Mouse (Mus musculus): ENCODE measurements around the gene Zfp536. TPM values are rescaled to one million over a fixed set of nuclear protein-coding genes. Genes with fewer than 3 reads are reported as not detected.

Zfp536 gene
- total RNA-seq (2023): under 1 TPM in 1 of 2 experiments, not detected in 1; 0.07 TPM

DNA sequence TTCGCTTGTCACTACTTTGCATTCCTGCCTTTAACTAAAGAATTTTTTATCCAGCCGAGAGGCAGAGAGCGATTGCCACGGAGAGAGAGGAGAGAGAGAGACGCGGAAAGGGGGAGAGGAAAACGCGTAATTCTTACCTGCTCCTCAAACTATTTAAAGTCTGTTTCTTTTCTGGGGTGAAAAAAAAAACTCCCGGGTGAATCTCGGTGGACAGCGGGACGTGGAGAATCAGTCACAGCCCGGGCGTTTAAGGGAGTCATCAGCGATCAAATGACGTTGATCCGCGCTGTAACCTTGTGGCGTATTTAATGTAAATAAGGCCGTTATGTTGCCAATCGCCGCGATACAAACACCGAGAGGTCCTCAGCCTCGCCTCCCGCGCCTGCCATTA is at the start of gene Zfp536:
Gene Zfp536, minus strand, starts transcription at position 330 of the 391 bp plus-strand sequence.

Other genes with a start within 250 kb of the Zfp536 start
- 10 to 100 TPM; 12.5 to 14.0 TPM for gene Uri1, start 249.9 kb upstream of the Zfp536 start, total RNA-seq (2023)